Mouse (Mus musculus) CD8-positive naive resting alpha-beta T cell, adult 2 months (primary cell): ENCODE results near the gene Map1s.

Source experiments
- DNase-seq, 2 experiments: peaks; one replicate each; pipeline ENCODE4 v3.0.0; 2022; ENCODE audit warnings: low read depth in 2 of 2, low spot score in 2 of 2

Map1s gene

DNA sequence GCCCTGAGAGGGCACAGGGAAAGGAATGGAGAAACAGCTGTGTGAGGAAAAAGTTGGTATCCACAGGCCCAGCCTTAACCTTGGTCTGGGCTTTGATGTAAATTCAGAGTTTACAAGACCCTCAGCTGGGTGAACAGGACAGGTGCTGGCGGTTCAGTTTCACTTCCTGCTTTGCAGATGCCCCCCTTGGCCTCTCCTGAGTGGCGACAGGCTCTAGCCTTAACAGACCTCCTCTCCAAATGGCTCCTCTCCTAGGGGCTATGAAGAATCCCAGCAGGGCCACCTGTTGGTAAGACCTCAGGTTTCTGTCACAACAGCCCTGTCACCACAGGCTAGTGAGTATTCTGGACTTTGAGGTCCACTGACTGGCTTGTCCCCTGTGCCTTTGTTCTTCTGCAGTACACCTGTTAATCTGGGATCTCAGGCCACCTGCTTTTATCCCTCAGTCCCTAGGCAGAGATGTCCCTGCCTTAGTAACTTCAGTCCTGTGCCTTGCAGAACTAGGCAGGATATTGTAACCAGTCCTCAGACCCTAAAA, 7.0 kb upstream of the Map1s start:
- no peak for DNase-seq

DNA sequence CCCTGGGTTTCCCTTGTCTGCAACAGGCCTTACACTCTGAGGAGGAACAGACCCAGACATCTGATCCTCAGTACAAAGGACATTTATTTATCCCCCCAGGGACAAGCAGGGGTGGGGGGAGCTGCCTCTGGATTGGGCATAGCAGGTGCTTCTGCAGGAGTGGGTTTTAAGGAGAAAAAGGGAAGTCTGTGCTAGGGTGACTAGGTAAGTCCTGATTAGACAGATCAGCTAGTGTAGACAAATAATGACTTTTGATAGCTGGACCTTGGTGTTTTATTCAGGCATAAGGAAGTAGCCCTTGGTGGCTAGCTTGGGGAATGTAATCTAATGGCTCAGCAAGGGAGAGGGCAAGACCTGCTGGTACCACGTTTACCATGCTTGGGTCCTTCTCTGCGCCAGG, 6.5 kb upstream of the Map1s start:
- no peak for DNase-seq

DNA sequence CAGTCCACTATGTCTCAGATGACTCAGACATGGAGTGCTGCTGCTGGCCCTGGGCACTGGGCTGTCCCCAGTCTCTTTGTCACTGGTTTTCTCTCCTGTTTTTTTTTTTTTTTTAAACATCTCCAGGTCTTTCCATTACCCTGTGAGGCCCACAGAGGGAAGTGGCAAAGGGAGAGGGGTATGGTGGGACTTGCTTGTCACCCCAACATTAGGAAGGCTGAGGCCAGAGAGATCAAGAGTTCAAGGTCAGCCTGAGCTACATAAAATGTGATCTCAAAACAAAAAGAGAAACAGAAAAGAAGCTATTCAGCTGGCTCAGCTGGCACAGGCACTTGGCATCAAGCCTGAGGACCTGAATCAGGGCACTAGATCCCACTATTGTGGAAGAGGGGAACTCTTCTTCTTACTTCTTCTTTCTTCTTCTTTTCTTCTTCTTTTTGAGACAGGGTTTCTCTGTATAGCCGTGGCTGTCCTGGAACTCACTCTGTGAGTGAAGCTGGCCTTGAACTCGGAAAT, 4.8 kb upstream of the Map1s start:
- DNase-seq: no peak

- no peak for DNase-seq
Observed at GRCm38 (mm10) chr8:70902211-70902610, 3.5 kb upstream of the Map1s start.

DNA sequence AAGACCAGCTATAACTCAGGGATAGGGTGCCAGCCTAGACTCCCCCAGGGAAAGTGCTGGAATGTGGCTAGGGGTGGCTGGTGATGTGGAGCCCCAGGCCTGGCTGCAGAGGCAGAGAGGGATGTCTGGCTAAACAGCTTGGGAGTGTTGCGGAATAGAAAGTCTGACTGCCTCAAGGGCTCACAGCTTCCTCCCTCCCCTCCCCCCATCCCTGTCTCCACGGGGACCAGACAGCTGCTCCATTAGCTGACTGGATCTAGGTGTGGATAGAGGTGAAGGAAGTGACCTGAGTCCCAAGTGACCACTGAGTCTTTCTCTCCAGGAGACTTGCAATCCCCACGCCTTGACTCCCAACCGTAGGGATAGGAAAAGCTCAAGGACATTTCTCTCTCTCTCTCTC, 2.6 kb upstream of the Map1s start:
- no peak for DNase-seq

GRCm38 (mm10) chr8:70903582-70903981, 2.1 kb upstream of the Map1s start:
- no peak for DNase-seq

- no peak for DNase-seq
Observed at GRCm38 (mm10) chr8:70904532-70904931, 1.2 kb upstream of the Map1s start.

- no peak for DNase-seq
Observed at GRCm38 (mm10) chr8:70905463-70905830, 285 bp upstream of the Map1s start.

- DNase-seq: no peak
Observed at GRCm38 (mm10) chr8:70907518-70907917, 1.8 kb downstream of the Map1s start.

DNA sequence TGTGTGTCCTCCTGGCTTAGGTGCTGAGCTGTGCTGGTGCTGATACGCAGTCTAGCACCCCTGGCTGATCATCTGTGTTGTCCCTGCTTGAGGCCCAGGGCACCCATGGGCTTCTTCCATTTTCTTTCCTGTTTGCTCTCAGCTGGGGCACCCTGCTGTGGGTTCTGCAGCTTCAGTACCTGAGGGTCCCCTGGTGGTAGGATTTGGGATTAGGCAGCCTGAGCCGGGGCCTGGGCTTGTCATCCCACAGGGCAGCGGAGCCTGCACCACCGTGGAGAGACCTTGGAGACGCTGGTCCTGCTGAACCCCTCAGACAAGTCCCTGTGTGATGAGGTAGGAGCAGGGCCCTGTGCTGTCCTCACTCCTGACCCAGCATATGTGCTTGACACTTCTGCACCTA, 5.9 kb downstream of the Map1s start:
- no peak for DNase-seq

DNA sequence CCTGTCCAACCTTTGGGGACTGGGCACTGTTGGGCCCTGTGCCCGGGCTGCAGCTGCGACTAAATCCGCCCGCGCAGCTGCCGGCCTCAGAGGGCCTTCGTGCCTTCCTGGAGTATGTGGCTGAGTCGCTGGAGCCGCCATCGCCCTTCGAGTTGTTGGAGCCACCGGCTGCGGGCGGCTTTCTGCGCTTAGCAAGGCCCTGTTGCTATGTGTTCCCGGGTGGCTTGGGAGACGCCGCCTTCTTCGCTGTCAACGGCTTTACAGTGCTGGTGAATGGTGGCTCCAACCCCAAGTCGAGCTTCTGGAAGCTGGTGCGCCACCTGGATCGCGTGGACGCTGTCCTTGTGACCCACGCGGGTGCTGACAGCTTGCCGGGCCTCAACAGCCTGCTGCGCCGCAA, 7.2 kb downstream of the Map1s start:
- no peak for DNase-seq

GRCm38 (mm10) chr8:70913523-70913922, 7.8 kb downstream of the Map1s start:
- DNase-seq: no peak

DNA sequence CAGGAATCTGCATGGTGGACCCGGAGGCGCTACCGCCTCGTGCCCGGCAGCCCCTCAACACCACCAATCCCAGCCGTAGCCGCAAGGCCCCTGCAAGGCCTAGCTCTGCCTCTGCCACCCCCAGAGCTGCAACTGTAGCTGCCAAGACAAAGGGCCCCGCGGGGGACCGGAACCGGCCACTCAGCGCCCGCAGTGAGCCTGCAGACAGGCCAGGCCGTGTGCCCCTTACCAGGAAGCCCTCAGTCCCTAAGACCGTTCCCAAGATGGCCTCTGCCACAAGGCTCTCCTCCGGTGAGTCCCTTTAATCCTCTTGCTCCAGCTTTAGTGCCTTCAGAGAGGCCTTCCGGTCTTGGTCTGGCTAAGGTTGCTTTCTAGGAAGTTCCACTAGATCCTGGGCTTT, 9.0 kb downstream of the Map1s start:
- no peak for DNase-seq

- no peak for DNase-seq
Observed at GRCm38 (mm10) chr8:70920049-70920922, 14.6 kb downstream of the Map1s start.

DNA sequence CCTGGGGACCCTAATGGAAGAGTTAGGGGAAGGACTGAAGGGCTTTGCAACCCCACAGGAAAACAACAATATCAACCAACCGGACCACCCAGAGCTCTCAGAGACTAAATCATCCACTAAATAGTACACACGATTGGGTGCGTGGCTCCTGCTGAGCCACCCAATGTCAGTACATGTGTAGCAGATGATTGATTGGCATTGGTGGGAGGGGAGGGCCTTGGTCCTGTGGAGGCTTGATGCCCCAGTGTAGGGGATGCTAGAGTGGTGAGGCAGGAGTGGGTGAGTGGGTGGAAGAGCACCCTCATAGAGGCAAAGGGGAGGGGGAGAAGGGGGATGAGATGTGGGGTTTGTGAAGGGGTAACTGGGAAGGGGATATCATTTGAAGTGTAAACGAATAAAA, 18.4 kb downstream of the Map1s start:
- DNase-seq: no peak

- DNase-seq: no peak
Observed at GRCm38 (mm10) chr8:70925754-70926153, 20.0 kb downstream of the Map1s start.

- no peak for DNase-seq
Observed at GRCm38 (mm10) chr8:70926396-70926795, 20.7 kb downstream of the Map1s start.

DNA sequence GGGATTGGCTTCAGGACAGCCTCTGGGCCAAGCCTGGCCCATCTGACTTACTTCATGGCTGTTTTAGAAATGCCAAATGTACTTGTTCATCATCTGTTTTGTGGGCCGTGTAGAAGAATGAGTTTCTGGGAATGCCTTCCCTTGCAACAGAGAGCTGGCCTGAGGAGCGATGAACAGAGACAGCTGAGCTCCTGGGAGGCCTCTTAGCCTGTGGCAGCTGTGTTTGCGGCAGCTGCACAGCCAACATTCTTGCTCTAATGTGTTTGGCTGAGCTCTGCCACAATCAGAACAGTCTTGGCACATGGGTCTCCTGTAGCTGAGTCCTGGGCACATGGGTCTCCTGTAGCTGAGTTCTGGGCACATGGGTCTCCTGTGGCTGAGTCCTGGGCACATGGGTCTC, 22.4 kb downstream of the Map1s start:
- DNase-seq: no peak

GRCm38 (mm10) chr8:70928778-70929322, 23.1 kb downstream of the Map1s start:
- DNase-seq: no peak

GRCm38 (mm10) chr8:70931731-70932130, 26.0 kb downstream of the Map1s start:
- DNase-seq: no peak

- no peak for DNase-seq
Observed at GRCm38 (mm10) chr8:70933036-70933435, 27.3 kb downstream of the Map1s start.

DNA sequence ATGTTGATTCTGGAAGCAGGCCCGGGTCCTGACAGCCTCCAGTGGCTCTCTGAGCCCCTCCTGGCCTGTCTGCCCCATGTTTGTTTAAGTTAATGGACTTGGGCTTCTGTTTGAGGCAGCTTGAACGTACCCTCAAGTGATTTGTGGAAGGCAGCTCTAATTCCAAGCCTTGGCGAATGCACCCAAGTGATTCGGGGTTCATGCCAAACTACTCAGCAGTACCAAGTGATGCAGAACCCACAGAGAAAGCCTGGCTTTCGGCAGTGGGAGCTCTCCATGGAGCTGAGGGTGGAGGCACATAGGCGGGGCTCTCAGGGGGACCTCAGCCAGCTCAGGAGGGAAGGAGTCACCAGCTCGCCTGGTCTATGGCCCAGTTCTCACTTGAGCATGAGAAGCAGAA, 29.1 kb downstream of the Map1s start:
- no peak for DNase-seq
